16 mouse cellular contexts compared by ENCODE assay signal in the genomic region with DNA sequence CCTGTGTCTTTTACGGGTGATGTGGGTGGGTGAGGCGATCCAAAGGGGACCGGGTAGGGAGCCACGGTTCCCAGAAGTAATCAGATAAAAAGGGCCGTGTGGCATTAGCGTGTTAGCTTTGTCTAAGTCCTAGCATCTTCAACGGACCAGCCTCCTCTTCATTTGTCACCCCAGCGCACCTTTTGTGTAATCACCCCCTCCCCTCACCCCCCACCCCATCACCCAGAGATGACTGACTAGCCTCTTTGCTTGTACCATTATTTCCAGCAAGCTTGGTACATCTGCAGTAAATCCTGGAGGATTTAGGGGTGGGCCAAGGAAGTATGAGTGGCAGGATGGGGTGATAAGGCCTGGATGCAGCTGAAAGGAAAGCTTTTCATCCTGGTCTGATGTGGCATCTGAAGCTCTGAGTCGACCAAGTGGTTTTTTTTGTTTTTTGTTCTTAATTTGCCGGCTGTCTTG.
DNase-seq lines count a peak whose midpoint lies in the region; ATAC-seq and TF ChIP-seq lines count a peak whose summit lies in the region.
"Had no signal": no experiment of that assay in that cellular context is flagged by ENCODE, and none has a peak within 500 bp of the region (broad histone marks: within the 10 kb centered on the region; RNA-seq: fewer than 3 reads in every experiment).

No protein-coding gene starts in this region.

- H3K9ac ChIP-seq in forebrain, embryonic 13.5 days, result 0 out of 2 replicates have a peak overlapping the region, but pooled peaks have one; percentile 1
- no peak overlapping the region; the same call in 1 of the 2 replicates for H3K9ac ChIP-seq in hindbrain, embryonic 14.5 days
- H3K9ac ChIP-seq in midbrain, embryonic 14.5 days (replicated peaks; ENCODE audit: low read length), result no peak overlapping the region
- no peak overlapping the region for H3K9ac ChIP-seq in liver, postnatal 0 days (replicated peaks)
- H3K9ac ChIP-seq: liver, embryonic 15.5 days; stomach, embryonic 15.5 days had no signal

- 6% methylated on average over 10 of the region's 10 CpGs for WGBS in forebrain, embryonic 13.5 days
- WGBS in hindbrain, embryonic 14.5 days, result 17% methylated on average over 10 of the region's 10 CpGs
- WGBS in midbrain, embryonic 14.5 days, result 9% methylated on average over 10 of the region's 10 CpGs
- WGBS in liver, postnatal 0 days (ENCODE audit: insufficient replicate concordance), result 82% methylated on average over 10 of the region's 10 CpGs

- no peak for TF ChIP-seq POLR2A in brain, embryonic 14.5 days (IDR thresholded peaks at IDR 0.05; ENCODE audit: borderline replicate concordance, extremely low read depth, insufficient read depth, insufficient read length, poor library complexity, severe bottlenecking)

- H3K4me3 ChIP-seq in forebrain, embryonic 13.5 days, result no peak overlapping the region
- H3K4me3 ChIP-seq in hindbrain, embryonic 14.5 days (replicated peaks; ENCODE audit: low read length), result no peak overlapping the region
- H3K4me3 ChIP-seq in midbrain, embryonic 14.5 days (replicated peaks; ENCODE audit: low read depth, low read length), result no peak overlapping the region
- no peak overlapping the region for H3K4me3 ChIP-seq in liver, postnatal 0 days (ENCODE audit: low read depth, low read length)
- H3K4me3 ChIP-seq: heart, adult 2 months; liver, embryonic 15.5 days; stomach, embryonic 15.5 days had no signal

- peak; percentile 67 for ATAC-seq in forebrain, embryonic 13.5 days
- ATAC-seq in hindbrain, embryonic 14.5 days (ENCODE audit: low FRiP score), result no peak; the same call in 1 of the 2 replicates
- peak; percentile 73; the same call in 1 of the 2 replicates for ATAC-seq in midbrain, embryonic 14.5 days (ENCODE audit: low FRiP score, low TSS enrichment)
- no peak for ATAC-seq in liver, postnatal 0 days

- no peak for TF ChIP-seq CTCF in brain, embryonic 14.5 days (IDR thresholded peaks at IDR 0.05; ENCODE audit: borderline replicate concordance, extremely low read depth, insufficient read depth, insufficient read length)
- TF ChIP-seq CTCF in liver, postnatal 0 days (IDR thresholded peaks at IDR 0.05; ENCODE audit: low read depth), result no peak

- H3K4me1 ChIP-seq in forebrain, embryonic 13.5 days, result peaks cover 13% of the 10 kb centered on the region
- H3K4me1 ChIP-seq in hindbrain, embryonic 14.5 days (replicated peaks; ENCODE audit: control insufficient read depth, insufficient read depth, low read length), result no peaks in the 10 kb centered on the region
- H3K4me1 ChIP-seq in midbrain, embryonic 14.5 days (ENCODE audit: control insufficient read depth, insufficient read depth, low read length), result 0 out of 2 replicates have a peak, but pooled peaks cover 12% of the 10 kb centered on the region
- no peaks in the 10 kb centered on the region for H3K4me1 ChIP-seq in liver, postnatal 0 days (ENCODE audit: insufficient read depth)
- H3K4me1 ChIP-seq: liver, embryonic 15.5 days; stomach, embryonic 15.5 days had no signal

- H3K9me3 ChIP-seq in forebrain, embryonic 13.5 days (replicated peaks), result peaks cover 15% of the 10 kb centered on the region
- H3K9me3 ChIP-seq in hindbrain, embryonic 14.5 days (ENCODE audit: control insufficient read depth, low read length), result peaks cover 18% of the 10 kb centered on the region
- peaks cover 20% of the 10 kb centered on the region for H3K9me3 ChIP-seq in midbrain, embryonic 14.5 days (ENCODE audit: control insufficient read depth, low read length)
- peaks cover 11% of the 10 kb centered on the region for H3K9me3 ChIP-seq in liver, postnatal 0 days (ENCODE audit: low read length)
- H3K9me3 ChIP-seq: stomach, embryonic 15.5 days had no signal

- TF ChIP-seq EP300 in liver, postnatal 0 days (IDR thresholded peaks at IDR 0.05; ENCODE audit: low read depth), result no peak

- DNase-seq in brain, embryonic 14.5 days (ENCODE audit: low read depth), result peak; percentile 64
- DNase-seq in hindbrain, embryonic 14.5 days (ENCODE audit: low spot score), result no peak
- DNase-seq in midbrain, embryonic 14.5 days, result peak; percentile 49
- no peak for DNase-seq in spleen, postnatal 10 days (ENCODE audit: low spot score in 2 of 2)
- no peak for DNase-seq in liver, postnatal 0 days
- no peak for DNase-seq in heart, postnatal 4 days
- no peak for DNase-seq in cerebellum, adult 18-20 months
- DNase-seq: adrenal gland, postnatal 25 days; cerebellum, adult 8-10 months; heart, adult 2 months; kidney, postnatal 4 days; lung, postnatal 10 days; spleen, adult 18-20 months had no signal

- no peaks in the 10 kb centered on the region for H3K27me3 ChIP-seq in forebrain, embryonic 13.5 days
- H3K27me3 ChIP-seq in hindbrain, embryonic 14.5 days (ENCODE audit: control insufficient read depth, insufficient read depth, low read length), result no peaks in the 10 kb centered on the region
- H3K27me3 ChIP-seq in midbrain, embryonic 14.5 days (ENCODE audit: control insufficient read depth, insufficient read depth, low read length), result no peaks in the 10 kb centered on the region
- H3K27me3 ChIP-seq in liver, postnatal 0 days (ENCODE audit: insufficient read depth, low read length), result no peaks in the 10 kb centered on the region
- H3K27me3 ChIP-seq: liver, embryonic 15.5 days; stomach, embryonic 15.5 days had no signal

- H3K36me3 ChIP-seq in forebrain, embryonic 13.5 days (ENCODE audit: poor library complexity, severe bottlenecking), result no peaks in the 10 kb centered on the region
- H3K36me3 ChIP-seq in hindbrain, embryonic 14.5 days (replicated peaks; ENCODE audit: control insufficient read depth, insufficient read depth), result no peaks in the 10 kb centered on the region
- H3K36me3 ChIP-seq in midbrain, embryonic 14.5 days (ENCODE audit: control insufficient read depth, insufficient read depth, low read length), result no peaks in the 10 kb centered on the region
- no peaks in the 10 kb centered on the region for H3K36me3 ChIP-seq in liver, postnatal 0 days (replicated peaks; ENCODE audit: insufficient read depth, low read length)
- H3K36me3 ChIP-seq: liver, embryonic 15.5 days; stomach, embryonic 15.5 days had no signal

- H3K27ac ChIP-seq in forebrain, embryonic 13.5 days, result no peak overlapping the region
- H3K27ac ChIP-seq in hindbrain, embryonic 14.5 days, result peak overlapping the region; percentile 9; the same call in 1 of the 2 replicates
- peak overlapping the region; percentile 62; the same call in 1 of the 2 replicates for H3K27ac ChIP-seq in midbrain, embryonic 14.5 days (replicated peaks; ENCODE audit: low read depth, low read length)
- H3K27ac ChIP-seq in liver, postnatal 0 days (ENCODE audit: low read depth), result no peak overlapping the region
- H3K27ac ChIP-seq: heart, adult 2 months; liver, embryonic 15.5 days; stomach, embryonic 15.5 days had no signal

- peak overlapping the region; percentile 37 for H3K4me2 ChIP-seq in forebrain, embryonic 13.5 days
- peak overlapping the region; percentile 8; the same call in 1 of the 2 replicates for H3K4me2 ChIP-seq in hindbrain, embryonic 14.5 days (replicated peaks)
- H3K4me2 ChIP-seq in midbrain, embryonic 14.5 days (ENCODE audit: low read length), result peak overlapping the region; percentile 24
- no peak overlapping the region for H3K4me2 ChIP-seq in liver, postnatal 0 days (ENCODE audit: low read depth, low read length)
- H3K4me2 ChIP-seq: liver, embryonic 15.5 days; stomach, embryonic 15.5 days had no signal

Comparison
In these comparisons a context has a peak if more than half of its experiments do, and no peak if none do; other contexts are left out.
1. DNase-seq: peak in brain, embryonic 14.5 days (single experiment) and midbrain, embryonic 14.5 days (single experiment); none in hindbrain, embryonic 14.5 days (single experiment), spleen, postnatal 10 days (0 of 2), liver, postnatal 0 days (single experiment), heart, postnatal 4 days (single experiment) and cerebellum, adult 18-20 months (0 of 2).
2. ATAC-seq: peak in forebrain, embryonic 13.5 days (single experiment) and midbrain, embryonic 14.5 days (single experiment); none in hindbrain, embryonic 14.5 days (single experiment) and liver, postnatal 0 days (single experiment).
3. H3K27ac ChIP-seq: peak in hindbrain, embryonic 14.5 days (single experiment) and midbrain, embryonic 14.5 days (single experiment); none in forebrain, embryonic 13.5 days (single experiment) and liver, postnatal 0 days (single experiment).